Mouse (Mus musculus) thymus, postnatal 25 days (tissue): ENCODE data around the gene Prpf38a.

Experiments
- DNase-seq: peaks from one replicate; pipeline ENCODE4 v3.0.0; 2022

The Prpf38a gene

DNA sequence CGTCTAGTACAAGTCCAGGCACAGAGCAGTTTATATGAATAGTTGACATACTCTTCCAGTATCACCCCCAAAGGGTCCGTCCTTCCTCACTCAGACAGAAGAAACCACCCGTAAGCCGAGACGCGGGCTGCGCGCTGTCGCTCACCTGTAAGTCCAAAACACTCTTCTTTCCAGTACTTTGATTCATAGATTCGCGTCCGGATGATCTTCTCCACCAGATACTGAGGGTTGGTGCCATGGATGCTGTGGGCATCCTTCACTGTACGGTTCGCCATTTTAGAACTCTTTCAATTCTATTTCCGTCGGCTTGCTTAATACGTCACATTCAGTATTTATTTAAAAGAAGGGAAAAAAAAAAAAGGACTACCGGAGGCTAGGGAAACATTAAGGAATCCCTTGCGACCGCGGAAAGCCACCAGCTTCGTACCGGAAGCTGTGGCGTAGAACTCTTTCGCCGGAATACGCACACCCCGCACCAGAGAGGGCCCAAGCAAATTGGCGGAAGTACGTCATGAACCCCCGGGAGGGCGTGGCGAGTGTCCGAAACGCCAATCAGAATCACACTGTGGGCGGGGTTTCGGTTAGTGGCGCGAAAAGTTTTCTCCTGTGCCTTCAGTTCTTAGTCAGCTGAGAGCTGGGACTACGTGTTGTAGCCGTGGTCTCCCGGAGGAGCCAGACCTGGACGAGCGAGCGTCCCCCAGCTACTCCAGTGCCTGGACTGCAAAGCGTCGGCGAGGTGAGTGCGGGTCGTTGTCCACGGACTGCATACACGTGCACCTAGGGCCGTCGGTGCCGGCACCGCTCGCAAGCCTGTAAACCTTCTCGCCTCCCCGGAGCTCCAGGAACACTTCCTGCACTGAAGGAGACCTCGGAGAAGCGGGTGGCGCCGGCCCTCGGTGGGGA, at the start of gene Prpf38a, which contains the start of gene Orc1:
Gene Prpf38a (minus strand): TSS at position 497 of the 903 bp plus-strand sequence.
Gene Orc1 (plus strand): TSS at position 584 of the 903 bp plus-strand sequence.
- DNase-seq = peak; percentile 98

DNA sequence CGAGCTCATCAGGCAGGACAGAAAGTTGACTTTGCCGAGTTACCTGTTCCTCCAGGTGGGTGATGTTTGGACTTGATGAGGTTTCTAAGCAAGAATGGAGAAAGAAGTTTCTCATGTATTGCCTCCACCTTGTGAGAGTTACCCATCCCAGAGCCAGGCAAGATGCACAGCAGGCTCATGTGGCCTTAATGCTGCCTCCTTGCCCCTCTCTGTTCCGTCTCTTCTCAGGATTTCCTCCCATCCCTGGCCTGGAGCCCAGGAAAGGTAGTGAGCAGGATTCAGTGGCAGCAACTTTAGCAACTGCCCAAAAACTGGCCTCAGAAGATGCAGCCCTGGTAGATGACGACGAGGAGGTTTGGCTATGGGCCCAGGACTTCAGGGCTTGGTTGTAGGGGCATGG, 47.9 kb upstream of the Prpf38a start:
- DNase-seq = no peak

DNA sequence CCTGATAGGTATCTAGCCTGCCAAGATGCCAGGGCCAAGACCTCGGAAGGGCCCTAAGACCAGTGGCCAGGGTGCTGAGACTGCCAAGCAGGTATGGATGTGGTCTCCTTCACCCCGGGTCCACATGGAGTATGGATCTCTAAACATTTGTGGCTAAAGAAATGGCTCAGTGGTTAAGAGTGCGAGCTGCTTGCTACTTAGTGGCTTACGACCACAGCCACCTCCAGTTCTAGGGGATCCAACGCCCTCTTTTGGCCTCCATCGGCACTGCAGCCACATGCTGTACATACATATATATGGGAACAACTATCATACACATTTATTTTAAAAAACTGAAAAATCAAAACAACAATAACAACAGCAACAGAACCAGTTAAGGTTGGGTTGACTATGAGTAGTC, 42.4 kb upstream of the Prpf38a start:
- peak; percentile 18 for DNase-seq

DNA sequence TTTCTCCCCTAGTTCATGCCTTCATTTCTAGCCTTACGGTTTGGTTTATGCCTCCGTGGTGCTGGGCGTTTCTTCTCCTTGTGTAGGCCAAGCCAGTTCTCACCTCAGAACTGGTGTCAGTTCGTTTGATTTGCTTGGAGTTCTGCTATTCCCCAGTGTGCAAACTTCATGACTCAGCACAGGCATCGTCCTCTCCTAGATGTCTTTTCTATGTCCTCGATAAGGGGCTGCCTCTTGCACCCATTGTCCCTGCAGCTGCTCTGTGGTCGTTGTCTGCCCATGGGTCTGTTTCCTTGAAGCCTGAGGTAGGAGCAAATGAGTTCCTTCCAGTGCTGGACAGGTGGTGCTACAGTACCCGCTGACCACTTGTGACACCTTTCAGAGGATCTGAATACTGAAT, 41.4 kb upstream of the Prpf38a start:
- no peak for DNase-seq

DNA sequence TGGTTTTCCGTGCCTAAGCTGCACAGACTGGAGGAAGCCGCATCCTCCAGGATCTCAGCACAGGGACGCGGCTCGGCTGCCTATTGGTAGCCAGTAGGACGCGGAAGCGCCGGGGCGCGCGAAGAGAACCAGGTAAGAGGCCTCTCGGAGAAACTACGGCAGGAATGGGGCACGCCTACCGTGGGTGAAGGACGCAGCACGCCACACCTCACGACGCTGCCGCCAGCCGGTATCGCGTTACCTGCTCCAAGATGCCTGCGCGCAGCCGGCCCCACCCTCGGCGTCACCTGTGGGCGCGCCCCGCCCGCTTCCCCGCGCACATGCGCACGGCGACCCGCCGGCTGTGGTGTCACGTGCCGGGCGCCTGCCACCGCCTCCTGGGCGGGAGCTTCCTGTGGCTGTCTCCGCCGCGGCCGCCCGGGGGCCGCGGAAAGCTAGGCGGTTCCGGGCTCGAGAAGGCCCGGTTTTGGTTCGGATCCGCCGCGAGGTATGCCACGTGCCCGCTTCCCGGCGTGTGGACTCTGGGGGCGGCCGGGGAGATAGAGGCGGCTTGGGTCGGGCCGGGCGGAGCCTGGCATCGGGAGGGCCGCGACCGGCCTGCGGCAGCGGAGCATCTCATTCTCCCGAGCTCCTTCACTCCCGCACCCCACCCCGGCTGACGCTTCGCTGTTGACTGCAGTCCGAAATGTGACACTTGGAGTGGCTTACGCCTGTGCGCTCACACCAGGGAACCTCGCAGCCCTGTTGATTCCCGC, 40.6 kb upstream of the Prpf38a start, which contains the start of gene Cc2d1b:
Gene Cc2d1b (plus strand): TSS at position 354 of the 755 bp plus-strand sequence.
- DNase-seq = peak; percentile 92

DNA sequence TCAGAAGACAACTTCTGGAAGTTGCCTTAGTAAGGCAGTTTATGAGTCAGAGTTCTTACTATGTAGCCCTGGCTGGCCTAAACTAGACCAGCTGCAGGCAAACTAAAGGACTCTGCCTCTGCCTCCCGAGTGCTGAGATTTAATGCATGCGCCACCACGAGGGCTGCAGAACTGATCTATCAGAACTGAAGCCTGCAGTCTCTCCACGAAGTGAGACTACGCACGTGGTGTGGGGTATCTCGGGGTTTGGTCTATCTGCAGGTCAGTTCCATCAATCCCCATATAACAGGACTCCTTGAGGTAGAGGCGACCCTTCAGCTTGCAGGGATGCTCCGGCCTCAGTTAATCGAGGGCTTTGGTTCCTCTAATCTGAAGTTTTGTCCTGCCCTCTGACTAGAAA, 40.0 kb upstream of the Prpf38a start:
- DNase-seq = no peak

DNA sequence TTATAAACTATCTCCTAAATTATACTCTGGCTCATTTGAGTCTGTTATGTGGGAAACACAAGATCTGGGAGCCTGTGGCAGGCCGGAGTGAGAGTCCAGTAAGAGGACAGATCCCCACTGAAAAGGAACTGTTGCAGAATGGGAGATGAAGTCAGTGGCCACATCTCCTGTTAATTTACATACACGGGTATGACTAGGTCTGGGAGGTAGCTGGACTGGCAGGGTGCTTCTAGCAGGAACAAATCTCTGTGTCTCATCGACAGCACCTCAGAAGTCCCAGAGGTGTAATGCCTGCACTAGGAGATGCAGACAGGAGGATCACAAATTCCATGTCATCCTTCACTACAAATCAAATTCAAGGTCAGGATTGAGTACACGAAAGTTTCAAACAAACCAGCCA, 39.5 kb upstream of the Prpf38a start:
- no peak for DNase-seq

DNA sequence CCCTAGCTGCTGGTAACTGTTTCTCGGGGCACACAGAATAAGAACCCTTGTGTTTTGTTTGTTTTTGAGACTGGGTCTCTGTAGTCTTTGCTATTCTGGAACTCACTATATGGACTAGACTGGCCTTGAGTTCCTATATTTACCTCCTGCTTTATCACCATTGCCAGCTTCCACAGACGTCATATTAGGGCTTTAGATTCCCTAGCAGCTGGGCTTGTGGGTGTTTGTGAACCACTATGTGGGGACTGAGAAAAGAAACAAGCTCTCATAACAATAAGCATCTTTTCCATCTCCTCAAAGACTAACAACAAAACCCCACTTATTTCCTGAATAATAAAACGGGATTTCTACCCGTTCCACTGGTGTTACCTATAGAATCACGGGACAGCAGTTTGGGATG, 31.8 kb upstream of the Prpf38a start:
- no peak for DNase-seq

DNA sequence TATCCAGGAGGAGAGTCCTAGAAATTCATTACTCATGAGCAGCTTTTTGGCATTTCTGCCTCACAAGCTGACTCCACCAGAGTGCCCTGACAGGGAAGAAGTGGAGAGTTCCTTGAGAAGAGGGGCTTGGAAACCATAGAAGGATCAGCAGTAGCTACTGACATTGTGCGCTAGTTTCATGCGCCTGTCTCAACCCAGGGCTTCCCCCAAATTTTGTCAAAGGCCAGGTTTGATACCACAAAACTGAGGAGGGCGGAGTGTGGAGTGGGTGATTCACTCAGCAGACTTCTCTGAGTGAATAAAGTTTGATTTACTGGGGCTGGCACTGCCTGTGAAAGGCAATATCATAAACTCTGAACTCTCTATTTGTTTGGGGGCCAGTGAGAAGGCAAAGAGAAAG, 29.5 kb upstream of the Prpf38a start:
- no peak for DNase-seq

DNA sequence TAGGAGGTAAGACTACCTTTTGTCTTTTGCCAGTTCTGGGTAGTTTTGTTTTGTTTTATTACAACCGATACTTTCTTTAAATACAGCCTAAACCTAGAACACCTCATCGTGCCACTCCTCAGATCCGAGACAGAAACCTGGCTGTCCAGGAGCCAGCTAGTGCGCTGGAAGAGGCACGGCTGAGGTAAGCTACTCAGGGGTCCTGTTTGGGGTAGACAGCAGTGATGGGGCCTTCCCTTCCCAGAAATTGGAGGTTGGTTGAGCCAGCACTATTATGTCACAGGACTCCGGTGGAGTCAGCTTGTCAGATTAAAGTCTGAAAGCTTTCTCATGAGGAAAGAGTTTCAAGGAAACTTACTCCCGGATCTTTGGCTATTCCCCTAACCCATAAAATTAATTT, 22.7 kb upstream of the Prpf38a start:
- no peak for DNase-seq

DNA sequence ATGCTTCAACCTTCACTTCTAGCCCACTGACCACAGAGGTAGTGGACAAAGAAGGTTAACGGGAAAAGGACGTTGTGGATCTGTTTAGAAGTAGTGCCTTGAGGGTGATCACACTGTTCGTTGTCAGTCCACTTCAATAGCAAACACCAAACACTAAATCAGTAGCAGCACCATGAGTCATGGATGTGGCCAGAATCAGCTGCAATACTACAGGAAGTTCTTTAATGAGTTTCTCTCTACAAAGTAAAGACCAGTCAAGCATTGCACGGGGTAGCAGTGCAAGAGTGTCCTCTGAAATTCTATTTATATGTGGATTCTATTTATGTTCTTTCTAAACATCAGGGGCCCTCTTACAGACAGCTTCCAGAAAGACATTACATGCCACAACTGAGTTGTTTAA, 19.2 kb upstream of the Prpf38a start:
- no peak for DNase-seq

DNA sequence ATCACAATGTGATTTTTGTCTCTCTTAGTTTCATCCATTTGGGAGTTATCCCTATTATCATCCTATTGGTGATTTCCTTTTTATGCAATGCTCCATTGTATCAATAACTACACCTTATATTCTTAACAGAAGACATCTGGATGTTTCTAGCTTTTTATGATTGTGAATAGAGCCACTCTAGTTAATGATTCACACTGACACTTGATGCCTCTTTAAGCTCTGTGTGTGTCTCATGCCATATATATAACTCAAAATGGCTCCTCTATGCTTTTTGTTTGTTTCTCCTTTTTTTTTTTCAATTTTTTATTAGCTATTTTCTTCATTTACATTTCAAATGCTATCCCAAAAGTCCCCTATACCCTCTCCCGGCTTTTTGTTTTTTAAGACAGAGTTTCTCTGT, 16.6 kb upstream of the Prpf38a start:
- DNase-seq = no peak

DNA sequence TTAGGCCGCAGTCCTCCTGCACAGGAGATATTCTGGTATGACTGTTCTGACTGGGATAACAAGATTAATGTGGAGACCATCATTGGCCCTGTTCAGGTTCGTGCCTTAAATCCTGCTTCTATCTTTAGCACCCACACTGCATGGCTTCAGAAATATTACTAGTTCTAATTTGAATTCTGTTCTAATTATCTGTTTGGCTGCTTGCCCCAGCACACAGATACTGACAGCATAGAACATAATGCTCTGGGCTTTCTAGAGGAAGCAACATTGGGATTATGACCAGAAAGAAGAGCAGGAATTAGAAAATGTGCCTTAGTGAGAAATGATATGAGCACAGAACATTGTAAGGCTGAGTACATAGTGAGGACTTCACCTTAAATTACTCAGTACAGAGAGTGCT, 14.2 kb upstream of the Prpf38a start:
- DNase-seq = no peak

DNA sequence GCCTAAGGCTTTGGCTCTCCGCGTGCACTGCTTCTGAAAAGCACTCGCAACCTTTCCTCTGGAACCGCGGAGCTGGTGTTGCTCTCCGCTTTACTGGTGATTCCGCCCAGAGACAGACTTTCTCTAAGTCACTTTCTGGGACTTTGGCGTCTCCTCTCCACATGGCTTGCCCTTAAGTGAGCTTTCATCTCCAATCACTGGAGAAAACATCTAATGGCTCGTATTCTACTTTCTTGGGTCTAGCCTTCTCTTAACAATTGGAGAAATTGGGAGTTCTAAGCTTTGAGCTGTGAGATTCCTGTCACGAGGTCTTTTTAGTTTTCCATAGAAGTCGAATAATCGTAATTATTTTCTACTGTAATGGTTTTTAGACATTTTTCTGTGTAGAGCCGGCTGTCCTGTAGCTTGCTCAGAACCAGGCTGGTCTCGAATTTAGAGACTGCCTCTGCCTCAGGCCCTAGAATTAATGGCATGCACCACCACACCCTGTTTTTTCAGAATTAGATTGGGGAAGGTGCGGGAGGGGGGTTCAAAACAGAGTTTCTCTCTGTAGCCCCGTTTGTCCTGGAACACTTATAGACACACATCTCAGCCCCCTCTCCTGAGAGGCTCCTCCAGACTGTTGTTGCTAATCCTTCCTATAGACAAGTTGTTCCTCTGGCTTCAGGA, 741 bp upstream of the Prpf38a start:
- DNase-seq = no peak

DNA sequence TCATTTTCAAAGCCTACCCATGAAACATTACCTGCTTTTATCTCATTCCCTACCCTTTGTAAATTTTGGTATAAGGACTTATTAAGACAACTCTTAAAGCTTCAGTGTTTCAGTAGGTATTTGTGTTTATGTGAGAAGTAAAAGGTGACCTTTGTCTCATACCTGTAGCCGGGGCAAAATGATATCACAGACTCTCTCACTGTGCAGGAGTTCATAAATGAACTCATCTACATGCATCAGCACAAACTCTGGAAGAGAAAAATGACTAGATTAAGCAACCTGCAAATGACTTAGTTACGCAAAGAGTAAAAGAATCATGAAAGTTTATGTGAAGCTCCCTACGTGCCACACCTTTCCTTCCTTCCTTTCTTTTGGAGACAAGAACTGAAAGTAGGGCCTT, 6.5 kb downstream of the Prpf38a start:
- no peak for DNase-seq

DNA sequence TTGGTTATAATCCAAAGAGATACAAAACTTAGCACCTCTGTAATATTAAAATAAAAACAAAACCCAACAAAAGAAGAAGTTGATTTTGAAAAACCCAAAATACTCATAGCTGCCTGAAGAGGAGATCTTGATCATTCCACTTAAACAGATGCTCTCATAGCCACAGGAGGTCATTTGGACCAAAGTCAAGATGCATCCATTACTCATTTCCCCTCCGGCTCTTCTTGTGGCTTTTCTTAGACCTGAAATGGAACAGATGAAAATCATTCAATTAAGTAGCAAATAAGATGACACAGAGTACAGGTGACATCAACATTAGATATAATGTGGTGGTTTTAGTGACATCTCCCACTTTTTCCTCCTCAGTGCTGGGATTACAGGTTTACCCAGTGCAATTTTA, 14.1 kb downstream of the Prpf38a start:
- no peak for DNase-seq

DNA sequence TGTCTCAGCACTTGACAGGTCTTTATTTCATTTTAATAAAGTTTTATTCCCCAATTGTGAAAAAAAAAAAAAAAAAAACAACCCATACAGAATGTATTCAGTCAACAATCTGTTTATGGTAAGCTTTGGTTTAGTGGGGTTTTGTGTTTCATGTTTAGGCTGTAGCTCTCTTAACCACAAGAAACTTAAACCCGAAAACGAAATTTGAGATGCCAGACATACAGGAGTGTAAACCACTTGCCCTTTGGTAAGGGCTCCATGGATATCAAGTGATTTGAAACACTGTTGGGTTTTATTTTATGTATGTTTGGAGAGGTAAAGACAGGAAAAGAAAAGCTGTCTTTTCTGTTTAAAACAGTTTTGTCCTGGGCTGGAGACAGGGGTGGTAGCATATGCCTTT, 39.4 kb downstream of the Prpf38a start:
- DNase-seq = no peak
